Mouse (Mus musculus): ENCODE results near the gene Ubp1. TPM values are rescaled to one million over a fixed set of nuclear protein-coding genes. Genes with fewer than 3 reads are reported as not detected.
A peak's percentile ranks its signal among the peaks of the same experiment; 100 is the strongest.

Ubp1 gene
- polyA plus RNA-seq, 1 experiment from 2014 or later: 51.7 TPM

- H3K36me3 ChIP-seq (ENCODE audit: control insufficient read depth, insufficient read depth, low read length): no peaks in the 10 kb centered on the region; the same call in 1 of the 2 replicates
- no peak for ATAC-seq (replicated peaks; ENCODE audit: low FRiP score)
- H3K9me3 ChIP-seq (ENCODE audit: control insufficient read depth, low read length): no peaks in the 10 kb centered on the region
- no peak for DNase-seq (ENCODE audit: low spot score)
- H3K27me3 ChIP-seq (ENCODE audit: control insufficient read depth, insufficient read depth, low read length): no peaks in the 10 kb centered on the region
- H3K4me3 ChIP-seq (ENCODE audit: low read depth, low read length): no peak overlapping the region
- H3K4me1 ChIP-seq (replicated peaks; ENCODE audit: control insufficient read depth, insufficient read depth, low read length): no peaks in the 10 kb centered on the region
- no peak overlapping the region for H3K4me2 ChIP-seq (ENCODE audit: low read depth, low read length, severe bottlenecking)
- 89% methylated on average over 11 of the region's 11 CpGs for WGBS
- no peak overlapping the region for H3K27ac ChIP-seq (ENCODE audit: low read depth, low read length)
- no peak overlapping the region for H3K9ac ChIP-seq (ENCODE audit: low read length)
Observed at GRCm38 (mm10) chr9:113982883-113983670, 52.3 kb downstream of the Ubp1 start.

- no peak for DNase-seq (ENCODE audit: low spot score)
- Histone ChIP-seq H3K4me1 (replicated peaks; ENCODE audit: control insufficient read depth, insufficient read depth, low read length) (no peaks in the 10 kb centered on the region), H3K9ac (ENCODE audit: low read length) (no peak overlapping the region), H3K36me3 (ENCODE audit: control insufficient read depth, insufficient read depth, low read length) (no peaks in the 10 kb centered on the region), H3K4me2 (ENCODE audit: low read depth, low read length, severe bottlenecking) (no peak overlapping the region), H3K27me3 (ENCODE audit: control insufficient read depth, insufficient read depth, low read length) (no peaks in the 10 kb centered on the region), H3K4me3 (ENCODE audit: low read depth, low read length) (no peak overlapping the region), H3K9me3 (ENCODE audit: control insufficient read depth, low read length) (no peaks in the 10 kb centered on the region), H3K27ac (ENCODE audit: low read depth, low read length) (no peak overlapping the region)
- ATAC-seq (replicated peaks; ENCODE audit: low FRiP score): no peak
- WGBS: 88% methylated on average over 13 of the region's 13 CpGs
Observed at GRCm38 (mm10) chr9:113984946-113985620, 54.3 kb downstream of the Ubp1 start.

DNA sequence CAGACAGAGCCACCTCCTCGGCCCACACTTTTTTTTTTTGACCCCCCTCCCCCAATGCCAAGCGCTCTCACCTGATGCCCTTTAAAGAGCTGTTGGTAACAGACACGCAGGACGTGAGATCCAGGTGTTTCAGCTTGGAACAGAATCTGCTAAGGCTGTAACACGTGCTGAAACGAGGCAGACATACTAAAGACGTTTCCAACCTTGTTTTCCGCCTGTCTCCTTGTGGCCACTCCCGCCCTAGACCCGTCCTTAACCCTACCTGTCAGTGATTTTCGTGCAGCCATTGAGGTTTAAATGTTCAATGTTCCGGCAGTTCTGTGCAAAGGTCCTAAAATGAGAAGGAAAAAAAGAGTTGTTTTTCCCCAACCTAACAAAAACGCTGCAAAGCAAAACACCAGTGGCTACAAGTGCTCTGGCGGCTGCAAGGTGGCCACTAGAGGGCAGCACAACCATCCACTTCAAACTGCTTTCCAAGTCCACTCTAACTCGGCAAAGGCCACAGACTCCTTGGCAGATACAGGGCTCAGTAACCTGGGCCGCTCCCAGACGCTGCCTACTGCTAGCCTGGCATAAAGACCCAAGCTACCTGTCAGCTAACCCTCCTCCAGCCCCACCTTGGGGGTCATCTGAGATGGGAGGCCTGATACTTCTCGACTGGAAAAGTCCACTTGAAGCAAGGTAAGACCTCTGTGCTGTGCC lies 60.0 kb downstream of the Ubp1 start:
- H3K4me3 ChIP-seq (ENCODE audit: low read depth, low read length): no peak overlapping the region
- H3K9me3 ChIP-seq (ENCODE audit: control insufficient read depth, low read length): no peaks in the 10 kb centered on the region
- H3K4me1 ChIP-seq (replicated peaks; ENCODE audit: control insufficient read depth, insufficient read depth, low read length): no peaks in the 10 kb centered on the region
- no peaks in the 10 kb centered on the region for H3K36me3 ChIP-seq (ENCODE audit: control insufficient read depth, insufficient read depth, low read length)
- no peak overlapping the region for H3K27ac ChIP-seq (ENCODE audit: low read depth, low read length)
- WGBS: 39% methylated on average over 18 of the region's 18 CpGs
- ATAC-seq (replicated peaks; ENCODE audit: low FRiP score) (peak; percentile 82), DNase-seq (ENCODE audit: low spot score) (peak; percentile 92)
- H3K4me2 ChIP-seq (ENCODE audit: low read depth, low read length, severe bottlenecking): 0 out of 2 replicates have a peak overlapping the region, but pooled peaks have one; percentile 29
- peak overlapping the region; percentile 20; the same call in 1 of the 2 replicates for H3K9ac ChIP-seq (ENCODE audit: low read length)
- no peaks in the 10 kb centered on the region for H3K27me3 ChIP-seq (ENCODE audit: control insufficient read depth, insufficient read depth, low read length)

DNA sequence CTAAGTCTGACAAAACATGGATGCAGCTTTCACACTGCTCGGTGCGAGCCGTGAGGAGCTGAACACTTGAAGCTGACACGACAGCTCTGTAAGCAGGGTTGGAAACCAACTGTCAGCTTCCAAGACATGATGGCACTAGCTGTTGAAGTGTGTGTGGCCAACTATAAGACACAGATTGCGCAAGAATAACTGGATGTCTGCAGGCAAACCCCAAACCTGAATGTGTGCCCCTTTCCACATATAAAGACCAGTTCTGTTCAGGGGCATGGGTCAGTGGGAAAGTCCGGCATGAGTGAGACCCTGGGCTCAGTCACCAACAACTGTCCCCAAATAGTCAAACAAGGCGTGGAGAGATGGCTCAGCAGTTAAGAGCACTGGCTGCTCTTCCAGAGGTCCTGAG lies 62.1 kb downstream of the Ubp1 start:
- no peak overlapping the region for H3K9ac ChIP-seq (ENCODE audit: low read length)
- no peak overlapping the region for H3K4me2 ChIP-seq (ENCODE audit: low read depth, low read length, severe bottlenecking)
- H3K4me3 ChIP-seq (ENCODE audit: low read depth, low read length): no peak overlapping the region
- H3K9me3 ChIP-seq (ENCODE audit: control insufficient read depth, low read length): no peaks in the 10 kb centered on the region
- no peaks in the 10 kb centered on the region for H3K4me1 ChIP-seq (replicated peaks; ENCODE audit: control insufficient read depth, insufficient read depth, low read length)
- no peaks in the 10 kb centered on the region for H3K36me3 ChIP-seq (ENCODE audit: control insufficient read depth, insufficient read depth, low read length)
- no peak overlapping the region for H3K27ac ChIP-seq (ENCODE audit: low read depth, low read length)
- ATAC-seq (replicated peaks; ENCODE audit: low FRiP score): no peak
- no peak for DNase-seq (ENCODE audit: low spot score)
- 91% methylated on average over 7 of the region's 7 CpGs for WGBS
- no peaks in the 10 kb centered on the region for H3K27me3 ChIP-seq (ENCODE audit: control insufficient read depth, insufficient read depth, low read length)

DNA sequence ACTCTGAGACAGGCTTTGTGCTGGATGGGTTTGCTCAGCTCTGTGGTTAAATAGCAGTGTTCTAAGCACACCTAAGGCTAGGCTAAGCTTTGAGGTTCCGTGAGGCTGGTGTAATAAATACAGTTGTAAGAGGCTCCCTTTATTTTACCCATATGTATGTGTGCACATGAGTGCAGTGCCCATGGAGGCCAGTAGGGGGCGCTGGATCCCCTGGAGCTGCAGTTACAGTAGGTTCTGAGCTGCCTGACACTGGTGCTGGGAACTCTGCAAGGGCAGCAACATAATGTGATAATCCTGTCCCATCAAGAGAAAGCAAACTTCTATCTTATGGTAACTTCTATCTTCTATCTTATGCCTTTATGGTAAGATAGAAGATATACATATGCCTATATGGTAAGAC lies 67.6 kb downstream of the Ubp1 start:
- Histone ChIP-seq H3K27ac (ENCODE audit: low read depth, low read length) (no peak overlapping the region), H3K9me3 (ENCODE audit: control insufficient read depth, low read length) (no peaks in the 10 kb centered on the region; the same call in 1 of the 2 replicates), H3K4me2 (ENCODE audit: low read depth, low read length, severe bottlenecking) (no peak overlapping the region), H3K9ac (ENCODE audit: low read length) (no peak overlapping the region), H3K4me1 (replicated peaks; ENCODE audit: control insufficient read depth, insufficient read depth, low read length) (no peaks in the 10 kb centered on the region), H3K4me3 (ENCODE audit: low read depth, low read length) (no peak overlapping the region), H3K27me3 (ENCODE audit: control insufficient read depth, insufficient read depth, low read length) (no peaks in the 10 kb centered on the region), H3K36me3 (ENCODE audit: control insufficient read depth, insufficient read depth, low read length) (no peaks in the 10 kb centered on the region)
- WGBS: 61% methylated on average over 2 of the region's 2 CpGs
- DNase-seq (ENCODE audit: low spot score) (no peak), ATAC-seq (replicated peaks; ENCODE audit: low FRiP score) (no peak)

GRCm38 (mm10) chr9:114006801-114007200 lies 76.1 kb downstream of the Ubp1 start:
- no peak overlapping the region for H3K9ac ChIP-seq (ENCODE audit: low read length)
- H3K27ac ChIP-seq (ENCODE audit: low read depth, low read length): no peak overlapping the region
- H3K4me3 ChIP-seq (ENCODE audit: low read depth, low read length): no peak overlapping the region
- no peak overlapping the region for H3K4me2 ChIP-seq (ENCODE audit: low read depth, low read length, severe bottlenecking)
- 77% methylated on average over 9 of the region's 9 CpGs for WGBS
- no peaks in the 10 kb centered on the region for H3K4me1 ChIP-seq (replicated peaks; ENCODE audit: control insufficient read depth, insufficient read depth, low read length)
- no peaks in the 10 kb centered on the region for H3K27me3 ChIP-seq (ENCODE audit: control insufficient read depth, insufficient read depth, low read length)
- no peaks in the 10 kb centered on the region for H3K36me3 ChIP-seq (ENCODE audit: control insufficient read depth, insufficient read depth, low read length)
- DNase-seq (ENCODE audit: low spot score) (no peak), ATAC-seq (replicated peaks; ENCODE audit: low FRiP score) (no peak)
- H3K9me3 ChIP-seq (ENCODE audit: control insufficient read depth, low read length): no peaks in the 10 kb centered on the region; the same call in 1 of the 2 replicates

DNA sequence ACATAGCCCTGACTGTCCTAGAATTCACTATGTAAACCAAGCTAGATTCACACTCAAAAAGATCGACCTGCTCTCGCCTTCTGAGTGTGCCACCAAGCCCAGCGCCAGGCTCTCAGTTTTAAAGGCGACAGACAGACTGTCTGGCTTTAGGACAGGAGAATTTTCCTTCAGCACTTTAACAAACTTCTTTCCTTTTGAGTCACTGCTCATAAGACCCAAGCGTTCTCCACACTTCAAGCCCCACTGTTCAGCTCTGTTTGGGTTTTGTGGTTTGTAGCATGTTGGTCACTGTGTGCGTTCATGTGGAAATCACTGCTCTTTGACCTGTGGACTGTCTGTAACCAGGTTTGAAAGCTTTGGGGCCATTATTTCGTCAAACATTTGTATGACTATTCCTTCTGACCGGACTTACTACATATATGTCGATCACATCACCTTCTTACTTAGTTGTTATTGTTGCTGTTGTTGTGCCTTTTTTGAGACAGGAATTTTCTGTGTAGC lies 77.2 kb downstream of the Ubp1 start:
- Histone ChIP-seq H3K9me3 (ENCODE audit: control insufficient read depth, low read length) (no peaks in the 10 kb centered on the region), H3K9ac (ENCODE audit: low read length) (no peak overlapping the region), H3K36me3 (ENCODE audit: control insufficient read depth, insufficient read depth, low read length) (no peaks in the 10 kb centered on the region), H3K4me3 (ENCODE audit: low read depth, low read length) (no peak overlapping the region), H3K27ac (ENCODE audit: low read depth, low read length) (no peak overlapping the region), H3K4me1 (replicated peaks; ENCODE audit: control insufficient read depth, insufficient read depth, low read length) (no peaks in the 10 kb centered on the region), H3K4me2 (ENCODE audit: low read depth, low read length, severe bottlenecking) (no peak overlapping the region), H3K27me3 (ENCODE audit: control insufficient read depth, insufficient read depth, low read length) (no peaks in the 10 kb centered on the region)
- DNase-seq (ENCODE audit: low spot score) (no peak), ATAC-seq (replicated peaks; ENCODE audit: low FRiP score) (no peak)
- 94% methylated on average over 9 of the region's 9 CpGs for WGBS

GRCm38 (mm10) chr9:114009526-114009925 lies 78.8 kb downstream of the Ubp1 start:
- no peaks in the 10 kb centered on the region for H3K9me3 ChIP-seq (ENCODE audit: control insufficient read depth, low read length)
- no peak overlapping the region for H3K9ac ChIP-seq (ENCODE audit: low read length)
- H3K4me3 ChIP-seq (ENCODE audit: low read depth, low read length): no peak overlapping the region
- no peaks in the 10 kb centered on the region for H3K4me1 ChIP-seq (replicated peaks; ENCODE audit: control insufficient read depth, insufficient read depth, low read length)
- ATAC-seq (replicated peaks; ENCODE audit: low FRiP score) (no peak), DNase-seq (ENCODE audit: low spot score) (no peak)
- no peak overlapping the region for H3K27ac ChIP-seq (ENCODE audit: low read depth, low read length)
- no peak overlapping the region for H3K4me2 ChIP-seq (ENCODE audit: low read depth, low read length, severe bottlenecking)
- no peaks in the 10 kb centered on the region for H3K36me3 ChIP-seq (ENCODE audit: control insufficient read depth, insufficient read depth, low read length)
- no peaks in the 10 kb centered on the region for H3K27me3 ChIP-seq (ENCODE audit: control insufficient read depth, insufficient read depth, low read length)
- WGBS: 47% methylated on average over 5 of the region's 5 CpGs
